Mouse (Mus musculus) limb, embryonic 14.5 days (tissue): ENCODE measurements at regions not wholly inside any gene's neighbourhood (a gene's known extent, or its start where the extent isn't known, plus 50 kb on each side); places are given as distances from the start of the nearest gene placed in this dataset.

Experiments used
- ATAC-seq: fragments of 200-750 bp; cut with Nextera tagmentation; 2 replicates; pipeline ENCODE4 v1.8.0; 2017; ENCODE audit warnings: low read depth, moderate number of reproducible peaks, moderate TSS enrichment; ENCODE audit not compliant: low FRiP score
- DNase-seq: peaks from one replicate; pipeline ENCODE4 v3.0.0-alpha.2; 2015; ENCODE audit warnings: low spot score
- H3K27ac ChIP-seq: fragments of 300-500 bp; sonication (generic); replicated peaks from 2 replicates; pipeline ENCODE4 v1.5.1; 2014; ENCODE audit warnings: low read depth, mild to moderate bottlenecking, low read length, moderate library complexity, mixed read lengths
- H3K27me3 ChIP-seq: fragments of 300-500 bp; sonication (generic); 2 replicates; pipeline ENCODE4 v1.6.1; 2014; ENCODE audit warnings: low read length, mixed read lengths; ENCODE audit not compliant: control insufficient read depth, insufficient read depth
- H3K36me3 ChIP-seq: fragments of 300-500 bp; sonication (generic); 2 replicates; pipeline ENCODE4 v1.6.1; 2014; ENCODE audit warnings: mild to moderate bottlenecking, low read length, moderate library complexity, mixed read lengths; ENCODE audit not compliant: control insufficient read depth, insufficient read depth
- H3K4me1 ChIP-seq: fragments of 300-500 bp; sonication (generic); 2 replicates; pipeline ENCODE4 v1.6.1; 2014; ENCODE audit warnings: antibody characterized with exemption, low read length, mixed read lengths; ENCODE audit not compliant: control insufficient read depth, insufficient read depth
- H3K4me2 ChIP-seq: fragments of 300-500 bp; sonication (generic); replicated peaks from 2 replicates; pipeline ENCODE4 v1.6.1; 2014; ENCODE audit warnings: low read depth, mild to moderate bottlenecking, low read length, moderate library complexity; ENCODE audit not compliant: severe bottlenecking
- H3K4me3 ChIP-seq: fragments of 300-500 bp; sonication (generic); replicated peaks from 2 replicates; pipeline ENCODE4 v1.5.1; 2014; ENCODE audit warnings: low read length
- H3K9ac ChIP-seq: fragments of 300-500 bp; sonication (generic); 2 replicates; pipeline ENCODE4 v1.6.1; 2014; ENCODE audit warnings: mild to moderate bottlenecking, low read depth, low read length, moderate library complexity; ENCODE audit not compliant: severe bottlenecking
- H3K9me3 ChIP-seq: fragments of 300-500 bp; sonication (generic); 2 replicates; pipeline ENCODE4 v1.6.1; 2016; ENCODE audit warnings: low read length; ENCODE audit not compliant: control insufficient read depth
- POLR2A ChIP-seq: fragments of 200-500 bp; IDR thresholded peaks from 2 replicates; pipeline ENCODE4 v1.8.0; 2012; ENCODE audit warnings: inconsistent platforms, mild to moderate bottlenecking, moderate library complexity, borderline replicate concordance; ENCODE audit not compliant: insufficient read depth, insufficient read length; ENCODE audit errors: extremely low read depth
- WGBS: fragments of 180-500 bp; shearing (Covaris S2); extraction: QIAGEN DNeasy Blood & Tissue Kit; methylation state at CpG from one replicate; pipeline ENCODE4 v1.1.7; 2014; 5-methylcytosine and 5-hydroxymethylcytosine counted together

GRCm38 (mm10) chr13:59934093-59934492, 111.1 kb upstream of the Tut7 start:
- no peaks in the 10 kb centered on the region for H3K9me3 ChIP-seq
- no peaks in the 10 kb centered on the region for H3K36me3 ChIP-seq
- DNase-seq (no peak), ATAC-seq (no peak)
- no peaks in the 10 kb centered on the region for H3K4me1 ChIP-seq
- 48% methylated on average over 1 of the region's 1 CpGs for WGBS
- H3K4me3 ChIP-seq, result no peak overlapping the region
- H3K27me3 ChIP-seq, result no peaks in the 10 kb centered on the region
- H3K4me2 ChIP-seq, result no peak overlapping the region
- H3K27ac ChIP-seq, result 0 out of 2 replicates have a peak overlapping the region, but pooled peaks have one; percentile 30
- no peak overlapping the region for H3K9ac ChIP-seq
- no peak for TF ChIP-seq POLR2A

- H3K36me3 ChIP-seq, result no peaks in the 10 kb centered on the region
- peaks cover 12% of the 10 kb centered on the region for H3K4me1 ChIP-seq
- H3K9ac ChIP-seq, result no peak overlapping the region
- no peak for TF ChIP-seq POLR2A
- H3K27me3 ChIP-seq, result no peaks in the 10 kb centered on the region
- H3K9me3 ChIP-seq, result no peaks in the 10 kb centered on the region
- no peak overlapping the region for H3K4me3 ChIP-seq
- peak; percentile 41; the same call in 1 of the 2 replicates for ATAC-seq
- WGBS, result 34% methylated on average over 12 of the region's 12 CpGs
- no peak for DNase-seq
- H3K27ac ChIP-seq, result peak overlapping the region; percentile 14; the same call in 1 of the 2 replicates
- no peak overlapping the region for H3K4me2 ChIP-seq
These were observed 104.6 kb upstream of the Tut7 start for GRCm38 (mm10) chr13:59927379-59928111.

DNA sequence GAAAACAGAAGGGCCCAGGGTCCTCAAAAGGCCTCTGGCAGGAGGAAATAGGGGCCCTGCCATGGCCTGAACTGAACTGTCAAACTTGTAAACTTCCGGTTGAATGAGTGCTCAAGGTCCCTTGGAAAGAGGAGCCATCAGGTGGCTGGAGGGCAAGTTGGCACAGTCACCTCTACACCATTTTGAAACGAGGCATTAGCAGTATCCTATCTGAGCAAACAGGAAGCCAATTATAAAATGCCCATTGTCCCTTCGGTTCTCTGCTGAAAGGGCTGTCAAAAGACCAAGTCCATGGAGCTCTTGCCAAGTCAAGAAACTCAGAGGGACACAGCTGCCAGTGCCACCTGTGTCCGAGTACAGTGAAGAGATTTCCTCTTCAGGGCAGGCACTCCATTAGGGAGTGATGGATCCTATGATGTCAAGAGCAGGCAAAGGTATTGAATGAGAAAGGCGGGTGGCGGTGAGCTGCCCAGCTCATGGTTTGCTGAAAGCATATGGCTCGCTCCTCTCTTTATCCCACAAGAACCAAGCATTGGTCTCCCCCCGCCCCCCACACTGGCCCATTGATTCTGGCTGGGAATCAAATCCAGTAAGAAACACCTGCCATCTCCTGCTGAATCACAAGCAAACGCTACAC, 103.0 kb upstream of the Tut7 start:
- 76% methylated on average over 9 of the region's 9 CpGs for WGBS
- H3K27ac ChIP-seq, result peak overlapping the region; percentile 45; the same call in 1 of the 2 replicates
- ATAC-seq, result no peak
- H3K9me3 ChIP-seq, result no peaks in the 10 kb centered on the region
- no peak for DNase-seq
- H3K4me1 ChIP-seq, result peaks cover 12% of the 10 kb centered on the region
- TF ChIP-seq POLR2A, result no peak
- H3K4me3 ChIP-seq, result no peak overlapping the region
- no peak overlapping the region for H3K4me2 ChIP-seq
- H3K27me3 ChIP-seq, result no peaks in the 10 kb centered on the region
- no peaks in the 10 kb centered on the region for H3K36me3 ChIP-seq
- H3K9ac ChIP-seq, result no peak overlapping the region

GRCm38 (mm10) chr13:59917185-59917584, 94.2 kb upstream of the Tut7 start:
- no peak for TF ChIP-seq POLR2A
- no peaks in the 10 kb centered on the region for H3K4me1 ChIP-seq
- H3K9ac ChIP-seq, result no peak overlapping the region
- H3K4me2 ChIP-seq, result no peak overlapping the region
- no peaks in the 10 kb centered on the region for H3K36me3 ChIP-seq
- H3K4me3 ChIP-seq, result no peak overlapping the region
- H3K27ac ChIP-seq, result no peak overlapping the region
- no peaks in the 10 kb centered on the region for H3K9me3 ChIP-seq
- no peaks in the 10 kb centered on the region for H3K27me3 ChIP-seq
- 68% methylated on average over 5 of the region's 5 CpGs for WGBS
- ATAC-seq (no peak), DNase-seq (no peak)

GRCm38 (mm10) chr13:59916166-59917044, 93.5 kb upstream of the Tut7 start:
- no peaks in the 10 kb centered on the region for H3K36me3 ChIP-seq
- no peak overlapping the region for H3K27ac ChIP-seq
- H3K9ac ChIP-seq, result no peak overlapping the region
- H3K9me3 ChIP-seq, result no peaks in the 10 kb centered on the region
- H3K4me2 ChIP-seq, result no peak overlapping the region
- no peak overlapping the region for H3K4me3 ChIP-seq
- WGBS, result 76% methylated on average over 22 of the region's 22 CpGs
- ATAC-seq, result peak; percentile 51; the same call in 1 of the 2 replicates
- DNase-seq, result no peak
- no peaks in the 10 kb centered on the region for H3K4me1 ChIP-seq
- no peaks in the 10 kb centered on the region for H3K27me3 ChIP-seq
- TF ChIP-seq POLR2A, result no peak
